Mouse (Mus musculus) limb, embryonic 10.5 days (tissue): ENCODE measurements at regions not wholly inside any gene's neighbourhood (a gene's known extent, or its start where the extent isn't known, plus 50 kb on each side); places are given as distances from the start of the nearest gene placed in this dataset.

Experiments
- DNase-seq: peaks from one replicate; pipeline ENCODE4 v3.0.0-alpha.2; 2017; ENCODE audit warnings: low spot score
- H3K27ac ChIP-seq: fragments of 300-500 bp; sonication (generic); 2 replicates; pipeline ENCODE4 v1.5.1; 2016; ENCODE audit warnings: mild to moderate bottlenecking
- H3K27me3 ChIP-seq: fragments of 300-500 bp; sonication (generic); 2 replicates; pipeline ENCODE4 v1.6.1; 2016; ENCODE audit warnings: low read depth, mild to moderate bottlenecking; ENCODE audit not compliant: poor library complexity, severe bottlenecking
- H3K36me3 ChIP-seq: fragments of 300-500 bp; sonication (generic); 2 replicates; pipeline ENCODE4 v1.6.1; 2016; ENCODE audit warnings: mild to moderate bottlenecking, moderate library complexity
- H3K4me1 ChIP-seq: fragments of 300-500 bp; sonication (generic); 2 replicates; pipeline ENCODE4 v1.6.1; 2016
- H3K4me3 ChIP-seq: fragments of 300-500 bp; sonication (generic); 2 replicates; pipeline ENCODE4 v1.5.1; 2016; ENCODE audit warnings: mild to moderate bottlenecking, moderate library complexity
- H3K9me3 ChIP-seq: fragments of 300-500 bp; sonication (generic); replicated peaks from 2 replicates; pipeline ENCODE4 v1.6.1; 2016; ENCODE audit warnings: mild to moderate bottlenecking
- WGBS: fragments of 180-500 bp; shearing (Covaris S2); methylation state at CpG from one replicate; pipeline ENCODE4 v1.1.7; 2016; 5-methylcytosine and 5-hydroxymethylcytosine counted together

DNA sequence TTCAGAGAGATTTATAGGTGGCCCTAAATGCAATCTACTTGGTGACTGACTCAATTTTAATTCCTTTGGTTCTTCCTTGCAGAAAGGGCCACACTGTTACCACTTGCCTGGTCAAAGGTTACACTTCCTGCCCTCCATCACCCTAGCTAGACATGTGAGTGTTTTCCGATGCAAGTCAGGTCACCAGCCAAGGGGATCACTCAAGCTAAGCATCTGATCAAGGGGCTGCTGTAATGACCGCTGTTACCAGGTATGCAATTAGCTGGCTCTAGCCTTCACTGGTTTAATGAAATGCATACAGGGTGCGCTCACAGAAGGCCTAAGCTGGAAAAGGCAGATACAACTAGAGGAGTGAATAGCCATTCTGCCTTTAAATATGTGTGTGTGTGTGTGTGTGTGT lies 105.1 kb downstream of the Mtx2 start:
- 0 out of 2 replicates have a peak overlapping the region, but pooled peaks have one; percentile 0 for H3K4me3 ChIP-seq
- peaks cover 72% of the 10 kb centered on the region for H3K4me1 ChIP-seq
- H3K27ac ChIP-seq = peak overlapping the region; percentile 37
- no peaks in the 10 kb centered on the region for H3K36me3 ChIP-seq
- WGBS = 11% methylated on average over 3 of the region's 3 CpGs
- H3K27me3 ChIP-seq = 0 out of 2 replicates have a peak, but pooled peaks cover 12% of the 10 kb centered on the region
- DNase-seq = peak; percentile 73
- no peaks in the 10 kb centered on the region for H3K9me3 ChIP-seq

DNA sequence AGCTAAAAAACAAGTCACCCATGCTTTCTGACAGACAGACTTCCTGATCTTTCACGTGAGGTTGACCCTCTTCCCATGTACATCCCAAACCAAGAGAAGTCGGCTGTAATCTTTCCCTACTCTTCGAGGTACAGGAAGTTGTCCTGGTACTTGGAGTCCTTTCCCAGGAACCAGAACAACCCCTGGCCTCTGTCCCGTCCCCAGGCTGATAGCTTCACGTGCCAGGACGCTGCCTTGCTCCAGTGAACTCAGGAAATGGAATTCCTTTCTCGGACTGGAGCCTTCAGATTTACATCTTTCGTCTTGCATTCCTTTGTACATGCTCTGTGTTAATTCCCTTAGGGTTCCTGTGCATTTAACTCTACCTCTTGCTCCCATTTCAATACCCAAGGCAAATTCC lies 107.6 kb downstream of the Mtx2 start:
- 0 out of 2 replicates have a peak, but pooled peaks cover 23% of the 10 kb centered on the region for H3K27me3 ChIP-seq
- H3K36me3 ChIP-seq = no peaks in the 10 kb centered on the region
- no peak for DNase-seq
- no peak overlapping the region for H3K27ac ChIP-seq
- H3K9me3 ChIP-seq = no peaks in the 10 kb centered on the region
- 25% methylated on average over 8 of the region's 8 CpGs for WGBS
- H3K4me1 ChIP-seq = peaks cover 54% of the 10 kb centered on the region
- no peak overlapping the region for H3K4me3 ChIP-seq

DNA sequence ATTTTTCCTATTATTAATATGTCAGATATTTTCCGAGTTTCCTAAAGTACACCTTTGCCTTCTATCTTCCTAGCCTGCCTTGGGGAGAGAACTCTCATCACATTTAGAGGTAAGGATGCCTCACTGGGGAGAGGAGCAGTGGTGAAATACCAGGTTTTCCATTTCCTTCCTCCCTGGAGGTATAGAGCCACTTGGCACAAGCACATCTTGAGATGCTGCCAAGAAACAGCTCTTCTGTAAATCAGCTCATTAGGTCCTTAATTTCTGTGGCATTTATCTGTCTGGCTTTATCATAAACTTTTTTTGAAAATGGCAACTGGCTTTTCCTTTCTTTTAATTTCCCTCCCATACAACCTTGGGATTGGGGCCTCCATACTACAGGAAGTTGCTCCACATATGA lies 108.2 kb downstream of the Mtx2 start:
- Histone ChIP-seq H3K36me3 (no peaks in the 10 kb centered on the region), H3K4me3 (no peak overlapping the region), H3K9me3 (no peaks in the 10 kb centered on the region), H3K27me3 (0 out of 2 replicates have a peak, but pooled peaks cover 23% of the 10 kb centered on the region), H3K27ac (no peak overlapping the region), H3K4me1 (peaks cover 54% of the 10 kb centered on the region)
- no peak for DNase-seq
- 90% methylated on average over 1 of the region's 1 CpGs for WGBS

DNA sequence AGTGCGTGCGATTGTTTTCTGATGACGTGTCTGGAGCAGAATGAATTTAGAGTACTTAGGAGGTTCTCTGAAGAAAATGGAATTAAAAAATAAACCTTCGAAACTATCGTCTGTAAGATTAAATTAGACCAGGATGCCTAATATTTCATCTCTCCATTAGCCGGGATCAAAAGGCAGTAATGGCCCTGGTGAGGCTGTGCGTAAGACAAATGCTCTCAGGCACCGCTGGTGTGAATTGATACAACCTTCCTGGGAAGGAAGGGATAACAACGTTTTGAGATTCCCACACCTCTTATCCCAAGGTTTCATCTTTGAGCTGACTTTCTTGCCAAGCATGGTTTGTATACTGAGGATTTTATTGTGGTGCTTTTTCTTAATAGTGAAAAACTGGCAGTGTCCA lies 113.1 kb downstream of the Mtx2 start:
- DNase-seq = no peak
- Histone ChIP-seq H3K36me3 (no peaks in the 10 kb centered on the region), H3K9me3 (no peaks in the 10 kb centered on the region), H3K4me1 (peaks cover 15% of the 10 kb centered on the region), H3K4me3 (no peak overlapping the region), H3K27me3 (0 out of 2 replicates have a peak, but pooled peaks cover 15% of the 10 kb centered on the region), H3K27ac (no peak overlapping the region)
- WGBS = 50% methylated on average over 9 of the region's 9 CpGs

DNA sequence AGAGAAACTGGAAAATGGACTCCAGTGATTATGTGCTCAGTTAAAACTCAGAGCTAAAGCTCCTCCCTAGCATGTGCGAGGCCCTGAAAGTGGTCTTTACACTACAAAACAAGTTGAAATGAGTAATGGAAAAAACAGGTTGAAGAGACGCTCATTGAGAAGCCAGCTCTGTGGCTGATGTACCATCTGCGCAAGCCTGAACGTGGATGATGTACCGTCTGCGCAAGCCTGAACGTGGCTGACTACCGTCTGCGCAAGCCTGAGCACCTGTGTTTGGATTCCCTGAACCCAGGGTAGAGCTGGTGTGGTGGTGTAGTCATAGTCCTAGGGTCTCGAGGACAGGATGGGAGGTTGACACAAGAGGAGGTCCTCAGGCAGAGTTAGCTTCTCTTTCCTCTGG lies 116.4 kb downstream of the Mtx2 start:
- 93% methylated on average over 10 of the region's 10 CpGs for WGBS
- Histone ChIP-seq H3K36me3 (no peaks in the 10 kb centered on the region), H3K27ac (no peak overlapping the region), H3K4me3 (no peak overlapping the region), H3K4me1 (peaks cover 26% of the 10 kb centered on the region), H3K27me3 (0 out of 2 replicates have a peak, but pooled peaks cover 4% of the 10 kb centered on the region), H3K9me3 (no peaks in the 10 kb centered on the region)
- DNase-seq = no peak

DNA sequence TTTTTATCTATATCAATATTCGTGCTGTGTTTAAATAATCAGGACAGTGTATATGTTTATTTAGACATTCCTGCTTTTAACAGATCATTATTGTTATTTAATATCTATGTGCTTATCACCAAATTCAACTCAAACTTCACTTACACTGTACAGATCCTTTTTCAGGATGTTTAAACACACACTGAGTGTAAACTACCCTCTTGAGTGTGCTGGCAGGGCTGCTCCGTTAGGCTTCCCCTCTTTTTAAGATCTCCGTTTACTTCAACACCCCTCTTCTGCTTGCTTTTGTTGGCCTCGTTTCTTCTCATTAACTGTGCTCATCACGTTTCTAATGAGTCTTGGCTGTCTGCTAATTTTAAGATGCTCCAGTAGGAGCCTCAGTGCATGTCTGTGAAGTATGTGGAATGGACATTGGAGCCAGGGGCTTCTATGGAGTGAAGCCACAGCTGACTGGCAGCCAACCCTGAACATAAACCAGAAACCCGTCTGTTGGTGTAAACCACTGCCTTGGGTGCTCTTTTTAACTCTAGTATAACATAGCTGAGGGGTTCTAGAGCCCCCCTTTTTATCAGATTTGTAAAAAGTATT lies 117.1 kb downstream of the Mtx2 start:
- no peaks in the 10 kb centered on the region for H3K27me3 ChIP-seq
- H3K9me3 ChIP-seq = no peaks in the 10 kb centered on the region
- WGBS = 64% methylated on average over 6 of the region's 6 CpGs

DNA sequence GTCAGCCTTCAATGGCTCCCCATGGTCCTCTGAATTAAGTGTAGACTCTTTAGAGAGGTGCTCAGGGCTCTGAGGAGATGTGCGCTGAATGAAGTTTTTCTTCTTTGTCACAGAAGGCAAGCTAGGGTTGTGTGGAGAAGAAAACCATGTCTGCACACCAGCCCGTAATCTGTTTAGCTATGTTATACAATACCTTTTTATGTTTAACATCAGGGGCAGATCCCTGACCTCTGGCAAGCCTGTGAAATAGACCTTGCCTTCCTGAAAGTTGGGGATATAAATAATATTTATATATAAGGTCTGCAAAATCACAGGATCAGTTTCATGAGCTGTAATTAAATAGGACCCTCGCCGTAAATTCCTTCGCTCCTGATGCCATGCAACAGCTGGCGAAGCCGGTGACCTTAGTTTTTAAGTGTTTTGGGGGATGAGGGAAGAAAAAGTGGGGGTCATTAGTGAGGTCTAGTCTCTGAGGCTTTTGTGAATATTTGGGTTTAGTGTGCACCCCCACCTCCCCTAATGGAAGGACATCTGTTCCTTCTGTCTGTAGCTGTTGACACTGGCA lies 119.7 kb downstream of the Mtx2 start:
- Histone ChIP-seq H3K27me3 (peaks cover 10% of the 10 kb centered on the region; the same call in 1 of the 2 replicates), H3K4me3 (no peak overlapping the region), H3K36me3 (no peaks in the 10 kb centered on the region), H3K27ac (no peak overlapping the region), H3K4me1 (peaks cover 29% of the 10 kb centered on the region), H3K9me3 (no peaks in the 10 kb centered on the region)
- no peak for DNase-seq
- 56% methylated on average over 7 of the region's 7 CpGs for WGBS

More for the DNA sequence above, 117.1 kb downstream of the Mtx2 start:
- no peak for DNase-seq
- peaks cover 33% of the 10 kb centered on the region for H3K4me1 ChIP-seq
- no peaks in the 10 kb centered on the region for H3K36me3 ChIP-seq
- H3K4me3 ChIP-seq = no peak overlapping the region
- H3K27ac ChIP-seq = no peak overlapping the region

DNA sequence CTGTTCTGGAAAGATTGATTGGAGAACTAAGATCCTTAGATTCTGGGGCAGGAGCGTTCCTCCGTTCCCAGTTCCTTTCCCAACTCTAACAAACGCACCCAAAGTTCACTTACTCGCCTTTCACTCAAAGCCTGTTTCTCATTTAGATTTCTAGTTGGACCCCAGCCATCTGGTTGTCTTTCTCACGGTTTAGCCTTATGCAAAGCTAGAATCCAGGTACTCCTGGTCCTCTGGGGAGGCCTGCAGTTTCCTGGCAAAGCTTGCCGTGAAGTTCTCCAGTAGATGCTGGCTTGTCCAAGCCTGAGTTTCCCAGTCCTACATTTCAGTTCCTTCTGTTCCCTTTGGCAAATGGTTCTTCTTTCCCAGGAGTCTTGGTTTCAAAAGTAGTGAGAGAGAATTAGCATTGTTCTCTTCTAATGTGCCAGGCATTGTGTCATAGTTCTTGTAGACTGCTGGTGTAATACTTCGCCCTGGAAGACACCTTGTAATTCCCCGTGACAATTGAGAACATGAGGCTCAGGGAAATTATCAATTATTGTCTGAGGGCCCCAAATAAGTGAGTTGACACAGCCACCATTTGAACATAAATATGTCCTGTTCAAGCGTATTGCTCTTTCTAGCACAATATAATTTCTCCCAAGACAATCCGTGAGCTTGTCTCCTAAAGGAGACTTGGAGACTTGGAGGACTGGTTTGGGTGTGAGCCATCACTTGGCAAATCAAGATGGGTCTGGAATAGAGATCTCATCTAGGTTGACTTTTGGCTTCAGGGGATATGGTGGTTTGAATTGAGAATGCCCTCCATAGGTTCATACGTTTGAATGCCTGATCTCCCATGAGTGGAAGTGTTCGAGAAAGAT lies 126.0 kb downstream of the Mtx2 start:
- no peak overlapping the region for H3K27ac ChIP-seq
- peaks cover 14% of the 10 kb centered on the region; the same call in 1 of the 2 replicates for H3K27me3 ChIP-seq
- H3K4me1 ChIP-seq = peaks cover 20% of the 10 kb centered on the region
- no peak for DNase-seq
- 78% methylated on average over 12 of the region's 12 CpGs for WGBS
- no peaks in the 10 kb centered on the region for H3K9me3 ChIP-seq
- H3K36me3 ChIP-seq = no peaks in the 10 kb centered on the region
- no peak overlapping the region for H3K4me3 ChIP-seq

DNA sequence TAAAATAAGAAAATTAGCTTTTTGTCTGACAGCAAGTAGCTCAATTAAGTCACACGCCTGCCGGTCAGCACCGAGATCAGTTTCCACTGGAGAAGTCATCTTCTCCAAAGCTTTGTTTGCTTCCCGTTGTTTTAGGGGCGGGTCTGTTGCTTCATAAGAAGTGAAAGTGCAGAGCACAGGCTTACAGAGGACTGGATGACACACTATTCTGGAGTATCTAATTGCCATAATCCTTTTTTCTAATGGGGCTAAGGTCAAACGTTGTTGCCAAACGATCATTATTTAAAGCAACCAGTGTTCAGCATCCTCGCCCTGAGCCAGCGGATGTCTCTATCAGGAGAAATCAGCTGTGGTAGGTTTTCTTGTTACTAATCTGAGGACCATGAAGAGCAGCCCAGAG lies 128.5 kb downstream of the Mtx2 start:
- WGBS = 76% methylated on average over 9 of the region's 9 CpGs
- Histone ChIP-seq H3K9me3 (no peaks in the 10 kb centered on the region), H3K4me1 (peaks cover 19% of the 10 kb centered on the region), H3K27ac (no peak overlapping the region), H3K4me3 (no peak overlapping the region), H3K36me3 (no peaks in the 10 kb centered on the region), H3K27me3 (peaks cover 10% of the 10 kb centered on the region; the same call in 1 of the 2 replicates)
- no peak for DNase-seq

DNA sequence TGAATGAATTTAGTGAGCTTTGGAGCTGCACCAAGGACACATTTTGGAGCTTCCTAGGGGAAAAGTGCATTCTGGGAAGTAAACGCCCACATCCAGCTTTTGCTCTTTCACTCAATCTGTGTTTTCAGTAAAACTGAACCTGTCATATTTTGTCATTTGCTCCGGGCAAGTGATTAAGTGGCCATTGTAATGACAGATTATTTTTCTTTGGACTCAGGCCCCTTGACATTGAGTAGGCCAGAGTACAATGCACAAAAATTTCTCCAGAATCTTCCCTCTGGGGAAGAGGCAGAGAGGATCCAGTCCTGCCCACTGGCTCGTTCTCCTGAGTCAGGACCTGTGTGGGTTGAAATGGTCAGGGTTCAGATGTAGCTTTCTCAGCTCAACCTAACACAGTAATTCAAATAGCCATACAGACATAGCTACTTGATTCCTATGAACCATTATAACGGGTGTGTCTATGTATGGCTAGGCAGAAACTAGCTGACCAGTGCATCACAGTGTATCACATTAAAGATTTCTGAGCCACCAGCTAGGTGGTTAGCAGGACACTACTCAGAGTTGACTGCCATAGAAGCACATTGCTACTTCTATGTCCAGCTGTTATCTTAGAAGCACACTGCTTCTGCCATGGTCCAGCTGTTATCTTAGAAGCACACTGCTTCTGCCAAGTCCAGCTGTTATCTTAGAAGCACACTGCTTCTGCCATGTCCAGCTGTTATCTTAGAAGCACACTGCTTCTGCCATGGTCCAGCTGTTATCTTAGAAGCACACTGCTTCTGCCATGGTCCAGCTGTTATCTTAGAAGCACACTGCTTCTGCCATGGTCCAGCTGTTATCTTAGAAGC lies 129.9 kb downstream of the Mtx2 start:
- Histone ChIP-seq H3K4me1 (peaks cover 24% of the 10 kb centered on the region), H3K27me3 (0 out of 2 replicates have a peak, but pooled peaks cover 4% of the 10 kb centered on the region), H3K36me3 (no peaks in the 10 kb centered on the region), H3K9me3 (no peaks in the 10 kb centered on the region), H3K27ac (no peak overlapping the region), H3K4me3 (no peak overlapping the region)
- DNase-seq = no peak
- 88% methylated on average over 4 of the region's 4 CpGs for WGBS

DNA sequence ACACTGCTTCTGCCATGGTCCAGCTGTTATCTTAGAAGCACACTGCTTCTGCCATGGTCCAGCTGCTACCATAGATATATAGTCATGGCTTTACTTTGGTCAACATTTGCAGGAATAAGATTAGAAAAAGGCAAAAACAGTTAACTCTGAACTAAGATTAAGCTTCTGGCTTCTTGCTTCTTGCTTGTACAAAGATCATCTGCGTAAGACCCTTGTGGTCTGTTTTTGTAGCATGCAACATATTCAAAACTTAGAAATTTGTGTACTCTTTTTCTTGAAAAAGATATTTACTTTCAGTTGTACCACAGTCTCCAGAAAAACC lies 130.5 kb downstream of the Mtx2 start:
- Histone ChIP-seq H3K4me3 (no peak overlapping the region), H3K4me1 (peaks cover 24% of the 10 kb centered on the region), H3K36me3 (no peaks in the 10 kb centered on the region), H3K27ac (no peak overlapping the region), H3K9me3 (no peaks in the 10 kb centered on the region), H3K27me3 (peaks cover 9% of the 10 kb centered on the region; the same call in 1 of the 2 replicates)
- DNase-seq = no peak
- WGBS = 93% methylated on average over 1 of the region's 1 CpGs

DNA sequence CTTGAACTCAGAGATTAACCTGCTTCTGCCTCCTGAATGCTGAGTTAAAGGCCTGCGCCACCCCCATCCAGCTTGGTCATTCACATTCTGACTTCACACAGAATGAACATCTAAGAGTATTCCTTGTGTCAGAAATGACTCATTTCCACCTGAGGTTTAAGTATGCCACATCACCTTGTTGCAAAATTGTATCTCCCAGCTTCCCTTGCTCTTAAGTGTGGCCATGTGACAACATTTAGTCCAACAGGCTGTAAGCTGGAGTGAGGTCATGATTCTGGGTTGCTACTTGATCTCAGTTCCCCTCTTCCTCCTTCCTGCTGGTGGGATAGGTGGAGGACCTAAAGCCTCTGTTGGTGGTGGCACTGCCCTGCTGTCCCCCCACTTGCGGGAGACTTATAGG lies 131.0 kb downstream of the Mtx2 start:
- Histone ChIP-seq H3K4me1 (peaks cover 21% of the 10 kb centered on the region), H3K27ac (no peak overlapping the region), H3K9me3 (no peaks in the 10 kb centered on the region), H3K36me3 (no peaks in the 10 kb centered on the region), H3K27me3 (peaks cover 11% of the 10 kb centered on the region; the same call in 1 of the 2 replicates), H3K4me3 (no peak overlapping the region)
- DNase-seq = no peak
- WGBS = 90% methylated on average over 2 of the region's 2 CpGs
